26 mouse cellular contexts compared by ENCODE assay signal in the genomic region with DNA sequence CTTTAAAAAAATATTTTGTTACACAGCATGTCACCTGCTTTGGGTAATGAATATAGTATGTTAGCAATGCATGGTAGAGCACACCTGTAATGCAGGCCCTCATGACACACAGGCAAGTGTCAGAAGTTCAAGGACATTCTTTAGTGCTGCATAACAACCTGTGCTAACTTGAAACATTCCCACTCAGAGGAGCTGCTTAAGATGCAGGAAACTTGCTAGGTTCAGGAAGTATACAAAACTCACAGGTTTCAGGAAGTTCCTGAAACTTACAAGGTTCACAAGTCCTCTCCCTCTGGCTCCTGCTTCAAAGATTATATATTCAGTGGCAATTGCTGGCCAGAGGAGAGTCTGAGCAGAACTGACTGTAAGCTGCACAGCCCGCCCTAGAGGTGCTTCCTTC.
"Had no signal": no experiment of that assay in that cellular context is flagged by ENCODE, and none has a peak within 500 bp of the region (broad histone marks: within the 10 kb centered on the region; RNA-seq: fewer than 3 reads in every experiment).

No protein-coding gene starts in this region.

- H3K9me3 ChIP-seq: heart, embryonic 10.5 days; heart, embryonic 15.5 days; hindbrain, embryonic 13.5 days; hindbrain, embryonic 15.5 days; kidney, embryonic 15.5 days; limb, embryonic 13.5 days; limb, embryonic 15.5 days; liver, embryonic 12.5 days had no signal

- H3K4me2 ChIP-seq: heart, embryonic 13.5 days; heart, embryonic 15.5 days; hindbrain, embryonic 13.5 days; hindbrain, embryonic 15.5 days; kidney, embryonic 15.5 days; limb, embryonic 13.5 days; limb, embryonic 15.5 days; liver, embryonic 12.5 days had no signal

- H3K36me3 ChIP-seq: heart, embryonic 10.5 days; heart, embryonic 13.5 days; heart, embryonic 15.5 days; hindbrain, embryonic 13.5 days; hindbrain, embryonic 15.5 days; kidney, embryonic 15.5 days; limb, embryonic 13.5 days; limb, embryonic 15.5 days; liver, embryonic 12.5 days had no signal

- H3K4me3 ChIP-seq: heart, embryonic 10.5 days; heart, embryonic 13.5 days; heart, embryonic 15.5 days; hindbrain, embryonic 13.5 days; hindbrain, embryonic 15.5 days; kidney, embryonic 15.5 days; limb, embryonic 13.5 days; limb, embryonic 15.5 days; liver, embryonic 12.5 days had no signal

- ATAC-seq: hindbrain, postnatal 0 days; intestine, embryonic 16.5 days; liver, embryonic 12.5 days had no signal

- H3K27ac ChIP-seq: heart, embryonic 10.5 days; heart, embryonic 13.5 days; heart, embryonic 15.5 days; hindbrain, embryonic 13.5 days; hindbrain, embryonic 15.5 days; hindbrain, postnatal 0 days; kidney, embryonic 15.5 days; kidney, postnatal 0 days; limb, embryonic 13.5 days; limb, embryonic 15.5 days; liver, embryonic 12.5 days; liver, embryonic 14.5 days had no signal

- H3K4me1 ChIP-seq: heart, embryonic 10.5 days; heart, embryonic 13.5 days; heart, embryonic 15.5 days; hindbrain, embryonic 13.5 days; hindbrain, embryonic 15.5 days; kidney, embryonic 15.5 days; limb, embryonic 15.5 days; liver, embryonic 12.5 days had no signal

- H3K9ac ChIP-seq: heart, embryonic 13.5 days; heart, embryonic 15.5 days; hindbrain, embryonic 13.5 days; hindbrain, embryonic 15.5 days; kidney, embryonic 15.5 days; limb, embryonic 13.5 days; limb, embryonic 15.5 days; liver, embryonic 12.5 days; liver, embryonic 14.5 days had no signal

- DNase-seq: gastrocnemius, postnatal 14 days; gastrocnemius, postnatal 36 days; heart, adult 18-20 months; heart, postnatal 14 days; heart, postnatal 36 days; kidney, adult 11 months; kidney, adult 2 months; kidney, adult 9 months; kidney, postnatal 14 days; kidney, postnatal 36 days; layer of hippocampus, adult 9-11 months; layer of hippocampus, postnatal 36 days; left cerebral cortex, postnatal 4 days had no signal

- H3K27me3 ChIP-seq: heart, embryonic 13.5 days; heart, embryonic 15.5 days; hindbrain, embryonic 13.5 days; hindbrain, embryonic 15.5 days; kidney, embryonic 15.5 days; limb, embryonic 13.5 days; limb, embryonic 15.5 days; liver, embryonic 12.5 days had no signal
